Mouse (Mus musculus): ENCODE results near the gene Supt16. TPM values are rescaled to one million over a fixed set of nuclear protein-coding genes. Genes with fewer than 3 reads are reported as not detected.

Gene Supt16
- polyA plus RNA-seq, 1 experiment from 2014 or later = 20.0 TPM

DNA sequence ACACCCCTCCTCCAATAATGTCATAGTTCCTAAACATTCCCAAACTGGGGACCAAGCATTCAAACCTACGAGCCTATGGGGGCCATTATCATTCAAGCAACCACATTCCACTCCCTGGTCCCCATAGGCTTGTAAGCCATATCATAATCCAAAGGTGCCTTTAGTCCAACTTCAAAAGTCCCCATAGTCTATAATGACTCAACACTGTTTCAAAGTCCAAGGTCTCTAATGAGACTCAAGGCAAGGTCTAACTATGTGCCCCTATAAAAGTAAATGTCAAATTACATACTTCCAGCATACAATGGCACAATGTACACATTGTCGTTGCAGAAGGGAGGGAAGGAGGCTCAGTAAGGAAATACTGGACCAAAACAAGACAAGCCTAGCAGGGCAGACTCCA, 42.2 kb downstream of the Supt16 start:
- ATAC-seq (ENCODE audit: low FRiP score, low TSS enrichment) (no peak), DNase-seq (ENCODE audit: low spot score) (no peak)
- TF ChIP-seq CTCF (IDR thresholded peaks at IDR 0.05; ENCODE audit: low read depth) (no peak), EP300 (optimal IDR thresholded peaks at IDR 0.05) (no peak)

DNA sequence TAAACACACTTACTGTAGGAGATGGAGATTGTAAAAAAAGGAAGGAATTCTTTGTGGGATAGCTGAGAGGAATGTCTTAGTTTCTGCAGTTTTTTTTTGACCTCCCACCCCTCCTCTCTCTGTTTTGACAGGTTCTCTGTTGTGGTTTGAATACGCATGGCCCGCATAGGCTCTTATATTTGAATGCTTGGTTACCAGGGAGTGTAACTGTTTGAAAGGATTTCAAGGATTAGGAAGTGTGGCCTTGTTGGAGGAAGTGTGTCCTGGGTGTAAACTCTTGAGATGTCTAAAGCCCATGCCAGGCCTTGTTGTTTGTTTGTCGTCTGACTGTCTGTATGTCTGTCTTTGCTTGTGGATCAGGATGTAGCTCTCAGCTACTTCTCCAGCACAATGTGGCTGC, 44.6 kb downstream of the Supt16 start:
- no peaks in the 10 kb centered on the region for H3K9me3 ChIP-seq (ENCODE audit: control insufficient read depth, low read length)
- ATAC-seq (ENCODE audit: low FRiP score, low TSS enrichment) (no peak), DNase-seq (ENCODE audit: low spot score) (no peak)
- no peak for TF ChIP-seq CTCF (IDR thresholded peaks at IDR 0.05; ENCODE audit: low read depth)
- no peak overlapping the region for H3K27ac ChIP-seq (replicated peaks)
- H3K27me3 ChIP-seq (ENCODE audit: control insufficient read depth, insufficient read depth, low read length) = no peaks in the 10 kb centered on the region
- no peaks in the 10 kb centered on the region for H3K36me3 ChIP-seq (ENCODE audit: control insufficient read depth, insufficient read depth, low read length)
- 55% methylated on average over 3 of the region's 3 CpGs for WGBS
- no peak overlapping the region for H3K4me3 ChIP-seq (ENCODE audit: low read depth, low read length)
- H3K4me2 ChIP-seq (replicated peaks; ENCODE audit: low read depth) = no peak overlapping the region
- no peak overlapping the region for H3K9ac ChIP-seq (ENCODE audit: low read length)
- no peaks in the 10 kb centered on the region for H3K4me1 ChIP-seq (replicated peaks; ENCODE audit: control insufficient read depth, insufficient read depth)

More for the DNA sequence above, 42.2 kb downstream of the Supt16 start:
- Histone ChIP-seq H3K27ac (replicated peaks) (no peak overlapping the region), H3K4me2 (replicated peaks; ENCODE audit: low read depth) (no peak overlapping the region), H3K9ac (ENCODE audit: low read length) (no peak overlapping the region), H3K9me3 (ENCODE audit: control insufficient read depth, low read length) (no peaks in the 10 kb centered on the region), H3K36me3 (ENCODE audit: control insufficient read depth, insufficient read depth, low read length) (peaks cover 11% of the 10 kb centered on the region; the same call in 1 of the 2 replicates), H3K27me3 (ENCODE audit: control insufficient read depth, insufficient read depth, low read length) (no peaks in the 10 kb centered on the region), H3K4me1 (replicated peaks; ENCODE audit: control insufficient read depth, insufficient read depth) (no peaks in the 10 kb centered on the region), H3K4me3 (ENCODE audit: low read depth, low read length) (no peak overlapping the region)
- 82% methylated on average over 2 of the region's 2 CpGs for WGBS

- no peak overlapping the region for H3K4me3 ChIP-seq (ENCODE audit: low read depth, low read length)
- H3K27ac ChIP-seq (replicated peaks) = no peak overlapping the region
- no peaks in the 10 kb centered on the region for H3K9me3 ChIP-seq (ENCODE audit: control insufficient read depth, low read length)
- 37% methylated on average over 7 of the region's 7 CpGs for WGBS
- no peak overlapping the region for H3K4me2 ChIP-seq (replicated peaks; ENCODE audit: low read depth)
- no peak for DNase-seq (ENCODE audit: low spot score)
- H3K36me3 ChIP-seq (ENCODE audit: control insufficient read depth, insufficient read depth, low read length) = no peaks in the 10 kb centered on the region
- no peaks in the 10 kb centered on the region for H3K4me1 ChIP-seq (replicated peaks; ENCODE audit: control insufficient read depth, insufficient read depth)
- TF ChIP-seq CTCF (IDR thresholded peaks at IDR 0.05; ENCODE audit: low read depth) (no peak), EP300 (optimal IDR thresholded peaks at IDR 0.05) (no peak)
- no peaks in the 10 kb centered on the region for H3K27me3 ChIP-seq (ENCODE audit: control insufficient read depth, insufficient read depth, low read length)
- ATAC-seq (ENCODE audit: low FRiP score, low TSS enrichment) = no peak
- no peak overlapping the region for H3K9ac ChIP-seq (ENCODE audit: low read length)
Observed at GRCm38 (mm10) chr14:52152179-52152578, 45.0 kb downstream of the Supt16 start.

DNA sequence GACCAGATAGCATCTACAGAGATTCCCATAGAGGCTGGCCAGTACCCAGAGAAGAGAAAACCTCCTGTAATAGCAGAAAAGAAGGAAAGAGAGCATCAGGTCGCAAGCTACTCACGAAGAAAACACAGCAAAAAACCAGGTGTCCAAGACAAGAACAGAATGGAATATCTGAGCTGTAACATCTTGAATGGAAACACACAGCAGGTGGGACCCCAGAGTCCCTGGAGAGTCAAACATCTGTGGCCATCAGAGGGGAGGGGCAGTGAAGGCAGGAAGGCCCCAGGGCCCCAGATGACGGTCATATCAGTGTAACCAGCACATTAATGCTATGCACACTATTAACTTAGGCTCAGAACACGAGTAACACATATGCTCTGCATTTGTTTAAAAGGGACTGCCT, 47.3 kb downstream of the Supt16 start:
- TF ChIP-seq CTCF (IDR thresholded peaks at IDR 0.05; ENCODE audit: low read depth) (no peak), EP300 (optimal IDR thresholded peaks at IDR 0.05) (no peak)
- Histone ChIP-seq H3K4me2 (replicated peaks; ENCODE audit: low read depth) (no peak overlapping the region), H3K4me3 (ENCODE audit: low read depth, low read length) (no peak overlapping the region), H3K27ac (replicated peaks) (no peak overlapping the region), H3K27me3 (ENCODE audit: control insufficient read depth, insufficient read depth, low read length) (no peaks in the 10 kb centered on the region), H3K9ac (ENCODE audit: low read length) (no peak overlapping the region), H3K4me1 (replicated peaks; ENCODE audit: control insufficient read depth, insufficient read depth) (no peaks in the 10 kb centered on the region), H3K9me3 (ENCODE audit: control insufficient read depth, low read length) (no peaks in the 10 kb centered on the region), H3K36me3 (ENCODE audit: control insufficient read depth, insufficient read depth, low read length) (no peaks in the 10 kb centered on the region)
- no peak for ATAC-seq (ENCODE audit: low FRiP score, low TSS enrichment)
- WGBS = 69% methylated on average over 4 of the region's 4 CpGs
- DNase-seq (ENCODE audit: low spot score) = no peak

DNA sequence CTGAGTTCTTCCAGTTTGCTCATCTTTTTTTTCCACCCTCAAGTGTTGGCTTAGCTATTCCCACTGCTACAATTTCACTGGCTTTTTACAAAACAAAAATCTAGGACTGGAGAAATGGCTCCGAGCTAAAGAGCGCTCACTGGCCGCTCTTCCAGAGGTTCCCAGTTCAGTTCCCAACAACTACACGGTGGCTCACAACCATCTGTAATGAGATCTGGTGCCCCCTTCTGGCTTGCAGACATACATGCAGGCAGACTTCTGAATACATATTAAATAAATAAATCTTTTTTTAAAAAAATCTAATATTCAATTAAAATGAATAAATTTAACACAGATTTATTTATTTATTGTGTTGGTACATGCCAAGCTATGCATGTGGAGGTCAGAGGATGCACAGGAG, 50.7 kb downstream of the Supt16 start:
- ATAC-seq (ENCODE audit: low FRiP score, low TSS enrichment) = no peak
- Histone ChIP-seq H3K9me3 (ENCODE audit: control insufficient read depth, low read length) (no peaks in the 10 kb centered on the region), H3K4me1 (replicated peaks; ENCODE audit: control insufficient read depth, insufficient read depth) (no peaks in the 10 kb centered on the region), H3K27ac (replicated peaks) (no peak overlapping the region), H3K27me3 (ENCODE audit: control insufficient read depth, insufficient read depth, low read length) (no peaks in the 10 kb centered on the region), H3K4me2 (replicated peaks; ENCODE audit: low read depth) (no peak overlapping the region), H3K36me3 (ENCODE audit: control insufficient read depth, insufficient read depth, low read length) (no peaks in the 10 kb centered on the region), H3K9ac (ENCODE audit: low read length) (no peak overlapping the region), H3K4me3 (ENCODE audit: low read depth, low read length) (no peak overlapping the region)
- WGBS = 72% methylated on average over 4 of the region's 4 CpGs
- TF ChIP-seq CTCF (IDR thresholded peaks at IDR 0.05; ENCODE audit: low read depth) (peak; percentile 64), EP300 (optimal IDR thresholded peaks at IDR 0.05) (no peak)
- no peak for DNase-seq (ENCODE audit: low spot score)

- Histone ChIP-seq H3K4me1 (replicated peaks; ENCODE audit: control insufficient read depth, insufficient read depth) (no peaks in the 10 kb centered on the region), H3K9ac (ENCODE audit: low read length) (no peak overlapping the region), H3K4me3 (ENCODE audit: low read depth, low read length) (no peak overlapping the region), H3K27me3 (ENCODE audit: control insufficient read depth, insufficient read depth, low read length) (no peaks in the 10 kb centered on the region), H3K27ac (replicated peaks) (no peak overlapping the region), H3K9me3 (ENCODE audit: control insufficient read depth, low read length) (no peaks in the 10 kb centered on the region), H3K4me2 (replicated peaks; ENCODE audit: low read depth) (no peak overlapping the region), H3K36me3 (ENCODE audit: control insufficient read depth, insufficient read depth, low read length) (no peaks in the 10 kb centered on the region)
- no peak for DNase-seq (ENCODE audit: low spot score)
- no peak for ATAC-seq (ENCODE audit: low FRiP score, low TSS enrichment)
- 78% methylated on average over 4 of the region's 4 CpGs for WGBS
- TF ChIP-seq CTCF (IDR thresholded peaks at IDR 0.05; ENCODE audit: low read depth) (no peak), EP300 (optimal IDR thresholded peaks at IDR 0.05) (no peak)
Observed at GRCm38 (mm10) chr14:52144165-52144564, 53.1 kb downstream of the Supt16 start.
